Mouse (Mus musculus): ENCODE data around the gene Mtch1.
"Not testable (repeated sequence)": the region's sequence is repeated elsewhere in the genome, so short reads cannot be mapped to it uniquely, and the experiment has no call there.

Gene Mtch1

DNA sequence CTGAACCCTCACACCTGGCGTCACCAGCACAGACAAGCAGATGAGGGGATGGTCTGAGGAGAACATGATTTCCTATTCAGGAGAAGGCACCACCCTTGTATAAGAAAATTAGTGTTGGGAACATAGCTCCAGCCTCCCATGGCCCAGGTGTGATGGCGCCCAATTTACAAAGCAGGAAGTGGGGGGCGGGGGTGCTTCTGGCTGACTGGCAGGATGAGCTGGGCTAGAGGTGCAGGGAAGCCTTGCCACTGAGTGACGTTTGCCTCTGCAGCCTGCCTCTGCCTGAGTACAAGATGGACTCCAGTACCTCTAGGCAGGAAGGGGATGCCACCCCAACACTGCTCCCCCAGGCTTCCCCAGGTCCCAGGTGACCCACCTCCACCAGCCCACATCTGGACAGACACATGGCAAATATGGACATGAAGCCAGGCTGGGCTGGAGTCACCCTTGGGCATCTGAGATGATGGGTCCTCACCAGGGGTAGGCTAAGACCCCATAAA is 15.5 kb downstream of the Mtch1 start:
- DNase-seq (ENCODE audit: low spot score), result no peak

DNA sequence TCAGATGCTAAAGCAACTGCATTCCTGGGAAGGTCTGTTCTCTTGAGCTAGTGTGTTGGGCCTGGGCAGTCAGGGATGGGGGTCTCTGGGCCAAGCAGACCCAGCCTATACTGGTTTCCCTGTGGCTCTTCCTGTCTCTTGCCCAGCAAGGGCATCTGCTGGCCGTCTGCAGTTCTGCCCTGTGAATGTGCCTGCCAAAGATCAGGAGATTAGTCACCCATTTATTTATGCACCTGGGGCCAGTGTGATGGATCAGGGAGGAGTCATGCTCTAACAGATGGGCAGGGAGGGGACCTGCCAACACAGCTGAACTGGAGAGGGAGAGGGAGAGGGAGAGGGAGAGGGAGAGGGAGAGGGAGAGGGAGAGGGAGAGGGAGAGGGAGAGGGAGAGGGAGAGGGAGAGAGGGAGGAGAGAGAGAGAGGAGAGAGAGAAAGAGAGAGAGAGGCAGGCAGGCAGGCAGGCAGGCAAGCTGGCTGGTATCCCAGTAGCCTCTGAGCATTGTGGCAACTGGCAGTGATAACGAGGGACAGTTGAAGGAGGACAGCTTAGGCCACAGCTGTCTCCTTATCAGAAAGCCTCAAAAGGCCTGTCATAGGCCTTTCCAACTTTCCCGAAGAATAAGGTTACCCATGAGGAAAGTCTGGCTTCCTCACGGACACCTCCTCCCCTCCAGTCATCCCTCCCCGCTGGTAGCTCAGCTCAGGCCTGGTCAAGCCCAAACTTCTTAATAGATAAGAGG is 16.9 kb downstream of the Mtch1 start:
- no peak for DNase-seq (ENCODE audit: low spot score)

DNA sequence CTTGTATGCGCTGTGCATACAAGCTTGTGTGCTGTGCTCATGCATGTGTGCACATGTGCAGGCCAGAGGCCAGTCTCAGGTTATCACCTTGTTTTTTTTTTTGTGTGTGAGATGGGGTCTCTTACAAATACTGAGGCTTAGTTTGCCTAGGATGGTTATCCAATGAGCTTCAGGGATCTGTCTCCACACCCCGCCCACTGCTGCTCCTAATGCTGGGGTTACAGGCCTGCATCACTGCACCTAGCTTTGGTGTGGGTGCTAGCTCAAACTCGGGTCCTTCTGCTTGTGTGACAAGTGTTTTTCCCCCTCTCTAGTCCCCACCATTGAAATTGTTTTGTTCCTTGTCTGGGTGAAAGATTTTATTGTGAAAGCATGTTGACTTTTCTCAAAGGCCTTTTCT is 17.5 kb downstream of the Mtch1 start:
- DNase-seq (ENCODE audit: low spot score), result no peak

DNA sequence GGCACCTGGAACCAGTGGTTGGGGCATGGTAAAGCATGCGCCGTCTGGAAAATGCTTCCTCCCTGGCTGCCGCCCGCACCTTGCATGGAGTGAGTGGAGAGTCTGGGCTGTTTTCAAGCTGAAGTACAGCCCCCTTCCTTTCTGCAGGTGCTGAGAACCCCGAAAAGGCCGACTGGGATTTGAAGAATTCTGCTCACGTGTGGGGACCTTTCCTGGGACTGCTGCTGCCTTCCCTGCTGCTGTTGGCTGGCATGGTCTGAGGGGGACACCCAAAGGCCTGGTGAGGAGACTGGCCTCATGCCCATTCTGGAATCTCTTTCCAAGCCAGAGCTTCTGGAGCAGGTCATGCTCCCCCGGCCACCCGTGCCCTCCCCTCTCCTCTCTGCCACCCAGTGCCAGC is 20.0 kb downstream of the Mtch1 start:
- DNase-seq (ENCODE audit: low spot score), result no peak

DNA sequence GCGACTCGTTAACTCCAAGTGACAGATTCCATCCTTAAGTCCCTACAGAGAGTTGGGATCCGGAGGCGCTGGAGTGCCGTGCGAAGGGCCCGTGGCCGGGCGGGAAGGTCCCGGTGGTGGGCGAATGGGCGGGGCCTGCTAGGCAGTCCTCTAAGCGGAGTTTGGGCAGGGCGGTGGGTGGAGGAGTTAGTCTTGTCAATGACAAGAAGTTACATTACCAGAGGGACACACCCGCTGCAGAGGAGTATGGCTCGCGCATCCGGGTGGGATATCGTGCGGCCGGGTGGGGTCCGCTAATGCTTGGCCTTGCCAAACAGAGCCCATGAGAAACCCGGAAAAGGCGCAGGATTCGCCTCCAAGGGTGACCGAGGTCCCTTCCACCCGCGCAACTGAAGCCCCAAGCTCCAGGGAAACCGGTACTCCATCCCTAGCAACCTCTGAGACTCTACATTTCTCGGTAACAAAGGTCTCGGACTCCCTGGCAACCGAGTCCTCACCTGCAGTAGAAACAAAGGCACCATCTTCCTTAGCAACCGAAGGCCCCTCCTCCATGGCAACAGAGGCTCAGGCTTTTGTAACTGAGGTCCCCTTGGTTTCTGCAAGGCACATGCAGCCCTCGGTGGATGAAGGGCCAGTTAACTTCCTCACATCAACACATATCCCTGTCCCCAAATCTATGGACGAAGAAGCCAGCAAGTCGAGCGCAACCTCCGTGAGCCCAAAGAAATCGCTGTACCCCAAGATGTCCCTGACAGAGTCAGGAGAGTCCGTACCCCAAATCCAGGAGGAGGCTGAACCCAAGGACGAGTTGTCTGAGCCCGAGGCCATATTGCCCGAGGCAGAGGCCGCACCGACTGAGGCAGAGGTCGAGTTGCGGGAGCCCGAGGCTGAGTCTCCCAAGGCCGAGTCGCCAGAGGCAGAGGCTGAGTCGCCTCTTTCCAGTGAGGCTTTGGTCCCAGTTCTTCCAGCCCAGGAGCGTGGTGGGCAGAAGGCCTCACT is 20.9 kb downstream of the Mtch1 start:
- no peak for DNase-seq (ENCODE audit: low spot score)

DNA sequence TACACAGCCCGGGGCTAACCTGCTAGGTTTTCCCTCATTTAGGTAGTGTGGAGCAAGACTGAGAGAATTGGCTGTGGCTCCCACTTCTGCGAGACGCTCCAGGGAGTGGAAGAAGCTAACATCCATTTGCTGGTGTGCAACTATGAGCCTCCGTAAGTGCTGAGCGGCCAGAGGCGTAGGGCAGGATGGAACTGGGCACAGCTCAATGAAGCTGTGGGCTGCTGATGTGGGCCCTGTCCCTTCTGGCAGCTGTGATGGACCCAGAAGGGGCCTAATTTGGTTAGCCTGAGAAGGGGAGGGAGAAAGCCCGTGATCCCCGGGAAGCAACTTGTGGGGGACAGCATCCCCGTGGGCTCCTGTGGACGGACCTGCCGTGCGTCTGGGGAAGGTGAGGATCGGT is 21.9 kb downstream of the Mtch1 start:
- DNase-seq (ENCODE audit: low spot score), result no peak

DNA sequence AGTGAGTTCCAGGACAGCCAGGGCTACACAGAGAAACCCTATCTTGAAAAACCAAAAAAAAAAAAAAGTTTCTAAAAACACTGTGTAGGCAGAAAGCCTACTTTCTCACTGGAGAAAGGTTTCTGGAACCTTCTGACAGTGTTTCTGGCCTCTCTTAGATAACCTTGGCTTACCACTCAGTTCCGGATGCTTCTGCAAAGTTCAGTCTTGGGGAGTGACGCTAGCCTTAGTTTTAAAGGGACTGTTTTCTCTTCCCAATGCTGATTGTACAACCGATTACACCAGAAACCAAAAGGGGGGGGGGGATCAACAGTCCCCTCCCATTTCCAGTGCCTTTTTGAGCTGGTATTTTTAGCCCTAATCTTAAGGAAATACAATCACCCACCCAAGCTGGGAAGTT is 24.1 kb downstream of the Mtch1 start:
- DNase-seq (ENCODE audit: low spot score), result no peak

DNA sequence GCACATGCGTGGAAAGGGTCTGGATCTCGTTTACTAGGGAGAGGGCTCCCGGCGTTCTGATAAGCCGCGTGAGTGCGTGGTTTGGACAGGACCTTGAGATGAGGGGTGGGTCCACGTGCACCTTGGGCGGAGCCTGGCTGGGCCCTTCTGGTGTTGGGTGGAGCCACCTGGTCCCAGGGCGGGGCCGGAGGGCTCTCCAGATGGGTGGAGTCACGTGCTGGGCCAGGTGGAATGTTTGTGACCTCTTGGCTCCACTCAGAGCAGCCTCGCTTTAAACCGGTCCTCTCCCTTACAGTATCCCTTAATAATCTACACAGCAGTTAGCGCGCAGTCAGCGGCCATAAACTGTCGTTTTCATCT is 25.2 kb downstream of the Mtch1 start:
- DNase-seq (ENCODE audit: low spot score), result no peak

DNA sequence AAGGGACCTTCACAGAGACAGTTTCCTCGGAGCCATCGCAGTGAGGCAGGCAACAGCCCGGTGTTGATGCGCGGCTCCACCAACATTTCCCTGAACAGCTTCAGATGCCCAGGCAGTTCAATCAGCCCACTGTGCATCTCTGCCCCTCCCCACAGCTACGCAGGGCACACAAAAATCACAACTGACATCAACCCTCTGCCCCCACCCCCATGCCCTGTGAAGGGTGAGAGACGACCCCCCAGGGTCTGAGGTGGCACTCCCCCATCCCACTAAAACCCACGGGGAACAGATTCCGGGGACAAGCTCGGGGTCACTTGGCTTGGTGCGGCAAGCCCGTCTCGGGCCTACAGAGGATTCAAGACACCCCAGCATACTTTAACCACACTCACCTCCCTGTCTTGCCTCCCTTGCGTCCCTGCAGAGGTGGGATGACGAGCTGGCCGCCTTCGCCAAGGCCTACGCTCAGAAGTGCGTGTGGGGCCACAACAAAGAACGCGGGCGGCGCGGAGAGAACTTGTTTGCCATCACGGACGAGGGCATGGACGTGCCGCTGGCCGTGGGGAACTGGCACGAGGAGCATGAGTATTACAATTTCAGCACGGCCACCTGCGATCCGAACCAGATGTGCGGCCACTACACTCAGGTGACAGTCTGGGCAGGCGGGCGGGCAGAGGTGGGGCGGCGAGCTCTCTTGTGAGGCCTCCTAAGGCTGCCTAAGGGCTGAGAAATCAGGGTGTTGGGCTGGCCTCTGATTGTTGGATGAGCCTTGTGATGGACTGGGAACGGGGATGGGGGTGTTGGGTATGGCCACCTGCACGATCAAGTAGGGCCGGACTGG is 25.8 kb downstream of the Mtch1 start:
- DNase-seq (ENCODE audit: low spot score), result no peak

DNA sequence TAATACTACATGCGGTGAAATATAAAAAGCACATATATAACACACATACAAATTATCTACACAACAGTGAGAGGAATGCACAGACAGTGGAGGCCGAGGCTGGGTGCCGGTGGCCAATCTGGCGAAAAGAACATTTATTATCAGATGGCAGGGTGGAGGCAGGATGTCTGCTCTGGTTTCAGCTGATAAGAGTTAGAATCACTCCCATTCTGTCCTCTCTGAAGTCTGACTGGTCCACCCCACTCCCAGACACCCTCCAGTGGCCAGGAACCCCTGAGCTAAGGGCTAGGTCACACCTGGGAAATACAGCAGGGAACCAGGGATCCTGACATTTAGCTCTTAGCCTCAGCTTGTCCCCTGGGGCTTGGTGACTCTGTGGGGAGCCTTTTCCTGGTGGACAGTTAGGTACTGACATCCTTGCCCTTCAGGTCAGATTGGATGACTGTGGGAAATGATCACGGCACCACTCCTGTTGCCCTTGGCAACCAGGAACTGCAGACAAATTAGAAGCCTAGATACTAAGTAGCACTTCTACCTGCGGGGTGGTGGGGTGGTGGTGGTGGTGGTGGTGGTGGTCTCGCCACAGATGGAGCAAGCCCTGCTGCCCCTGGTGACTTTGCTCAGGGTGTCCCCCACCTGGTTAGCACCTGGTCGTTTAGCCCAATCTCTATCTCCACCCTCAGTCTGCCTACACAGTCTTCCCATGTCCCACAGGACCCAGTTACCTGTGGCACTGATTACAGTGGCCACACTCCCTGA is 27.7 kb downstream of the Mtch1 start:
- no peak for DNase-seq (ENCODE audit: low spot score)

DNA sequence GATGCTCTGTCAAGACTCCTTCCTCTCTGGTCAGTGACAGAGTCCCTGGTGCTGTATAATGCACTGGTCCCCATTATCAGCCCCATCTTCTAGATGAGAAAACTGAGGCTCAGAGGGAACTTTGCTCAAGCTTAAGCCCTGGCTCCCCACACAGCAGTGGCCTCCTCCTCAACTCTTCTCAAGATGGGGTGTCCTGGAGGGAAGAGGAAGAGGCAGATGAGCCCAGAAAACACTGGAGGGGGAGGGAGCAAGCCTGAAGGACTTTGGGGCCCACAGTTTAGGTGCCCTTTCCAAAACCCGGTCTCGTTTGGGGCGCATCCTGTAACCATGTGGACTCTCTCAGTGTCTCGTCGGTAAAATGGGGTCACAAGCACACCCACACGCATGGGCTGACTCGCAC is 28.3 kb downstream of the Mtch1 start:
- DNase-seq (ENCODE audit: low spot score), result no peak

DNA sequence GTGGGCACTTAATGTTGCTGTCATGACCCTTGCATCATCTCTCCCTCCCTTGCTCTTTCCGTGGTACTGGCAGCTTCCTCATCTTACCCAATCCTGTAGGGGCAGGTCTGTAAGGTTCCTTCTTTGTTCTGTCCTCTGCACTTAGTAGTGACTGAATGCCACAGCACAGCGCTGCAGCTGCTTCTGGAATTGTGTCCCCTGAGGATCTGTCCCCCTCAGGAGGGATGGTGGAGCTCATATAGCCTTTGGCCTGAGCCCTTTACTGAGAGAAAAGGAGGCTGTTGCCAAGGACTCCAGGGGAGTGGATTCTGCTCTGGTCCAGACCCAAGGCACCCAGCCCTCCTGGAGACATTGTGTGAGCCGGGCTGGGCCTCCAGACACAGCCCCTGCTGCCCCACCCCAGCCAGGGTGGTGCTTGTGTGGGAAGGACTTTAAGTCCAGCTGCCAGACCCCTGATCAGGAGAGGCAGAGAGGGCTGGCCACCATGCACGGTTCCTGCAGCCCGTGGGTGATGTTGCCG is 28.9 kb downstream of the Mtch1 start:
- no peak for DNase-seq (ENCODE audit: low spot score)

DNA sequence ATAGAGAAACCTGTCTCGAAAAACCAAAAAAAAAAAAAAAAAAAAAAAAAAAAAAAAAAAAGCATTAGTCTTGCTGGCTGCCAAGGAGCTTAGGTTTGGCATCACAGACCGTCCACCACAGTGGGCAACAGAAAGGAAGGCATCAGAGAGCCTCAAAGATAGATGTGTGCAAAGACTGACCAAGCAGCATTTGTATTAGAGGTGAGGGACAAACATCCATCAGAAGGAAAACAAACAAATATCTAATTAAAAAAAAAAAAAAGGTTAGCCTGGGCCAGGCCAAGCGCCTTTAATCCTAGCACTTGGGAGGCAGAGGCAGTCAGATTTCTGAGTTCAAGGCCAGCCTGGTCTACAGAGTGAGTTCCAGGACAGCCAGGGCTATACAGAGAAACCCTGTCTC is 30.4 kb downstream of the Mtch1 start, which contains the start of gene Pi16:
Gene Pi16 (plus strand): TSS at position 301 of the 400 bp plus-strand sequence.
- DNase-seq (ENCODE audit: low spot score), result not testable (repeated sequence)

DNA sequence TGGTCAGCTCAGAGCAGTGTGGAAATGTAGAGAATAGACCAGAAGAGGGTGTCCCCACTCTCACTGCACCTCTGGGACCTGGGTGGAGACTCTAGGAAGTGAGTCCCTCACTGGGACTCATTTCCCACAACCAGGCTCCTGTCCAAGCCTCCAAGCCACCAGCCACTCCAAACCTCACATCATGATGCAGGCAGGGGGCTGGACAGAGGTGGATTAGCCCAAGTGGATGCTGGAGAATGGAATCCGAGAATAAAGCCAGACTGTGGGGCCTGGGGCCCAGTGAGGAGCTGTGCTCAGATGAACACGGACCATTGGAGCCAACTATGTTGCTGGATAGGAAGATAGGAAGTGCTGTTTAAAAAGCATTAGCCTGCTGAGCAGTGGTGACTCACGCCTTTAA is 30.8 kb downstream of the Mtch1 start:
- no peak for DNase-seq (ENCODE audit: low spot score)

DNA sequence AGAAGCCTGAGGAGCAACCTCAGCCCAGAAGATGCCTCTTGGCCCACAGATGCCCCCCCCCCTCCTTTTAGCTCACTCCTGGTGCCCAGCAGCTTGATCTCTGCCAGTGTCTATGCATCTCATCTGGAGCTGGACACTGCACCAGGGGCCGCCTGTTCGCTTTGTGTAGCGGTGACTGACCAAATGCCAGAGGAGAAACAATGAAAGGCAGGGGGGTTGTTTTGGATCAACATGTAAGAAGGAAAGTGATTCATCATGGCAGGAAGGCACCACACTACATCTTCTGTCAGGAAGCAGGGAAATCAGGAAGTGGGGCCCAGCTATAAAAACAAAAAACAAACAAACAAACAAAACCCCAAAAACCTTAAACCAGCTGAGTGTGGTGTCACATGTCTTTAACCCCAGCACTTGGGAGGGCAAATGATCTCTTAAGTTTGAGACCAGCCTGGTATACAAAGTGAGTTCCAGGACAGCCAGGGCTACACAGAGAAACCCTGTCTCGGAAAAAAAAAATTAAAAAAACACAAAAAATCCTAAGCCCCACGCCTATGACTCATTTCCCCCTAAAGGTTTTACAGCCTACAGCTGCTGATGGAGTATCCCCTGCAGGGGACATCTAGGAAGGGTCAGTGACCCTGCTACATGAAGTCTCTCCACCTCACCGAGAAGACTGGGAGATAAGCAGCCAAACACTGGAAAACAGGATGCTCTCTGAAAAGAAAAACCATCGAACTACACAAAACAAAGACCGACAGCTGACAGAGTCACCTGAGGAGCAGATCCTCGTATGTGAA is 31.9 kb downstream of the Mtch1 start:
- DNase-seq (ENCODE audit: low spot score), result no peak

DNA sequence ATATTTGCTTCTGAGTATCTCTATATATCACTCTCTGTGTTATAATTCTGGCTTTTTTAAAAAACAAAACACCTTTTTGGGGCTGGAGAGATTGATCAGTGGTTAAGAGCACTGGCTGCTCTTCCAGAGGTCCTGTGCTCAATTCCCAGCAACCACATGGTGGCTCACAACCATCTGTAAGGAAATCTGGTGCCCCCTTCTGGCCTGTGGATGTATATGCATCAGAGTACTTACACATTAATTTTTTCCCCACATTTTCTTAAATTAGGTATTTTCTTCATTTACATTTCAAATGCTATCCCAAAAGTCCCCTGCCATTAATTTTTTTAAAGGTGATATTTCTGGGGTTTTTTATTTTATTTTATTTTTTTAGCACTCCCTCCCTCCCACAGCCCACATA is 34.4 kb downstream of the Mtch1 start:
- no peak for DNase-seq (ENCODE audit: low spot score)

DNA sequence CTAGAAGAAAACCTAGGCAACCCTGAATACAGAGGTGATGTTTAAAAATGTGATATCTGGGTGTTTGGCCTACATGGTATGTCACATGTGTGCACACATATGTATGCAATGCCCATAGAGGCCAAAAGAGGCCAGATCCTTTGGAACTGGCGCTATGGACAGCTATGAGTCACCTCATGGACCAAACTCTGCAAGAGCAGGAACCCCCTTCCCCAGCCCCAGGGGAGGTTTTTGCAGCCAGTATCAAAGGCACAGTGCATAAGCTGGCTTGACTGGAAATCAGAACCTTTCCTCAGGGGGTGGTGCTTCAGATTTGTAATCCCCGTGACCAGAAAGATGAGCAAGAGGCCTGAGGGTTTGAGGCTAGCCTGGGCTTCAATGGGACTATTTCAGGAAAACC is 35.7 kb downstream of the Mtch1 start:
- DNase-seq (ENCODE audit: low spot score), result no peak

DNA sequence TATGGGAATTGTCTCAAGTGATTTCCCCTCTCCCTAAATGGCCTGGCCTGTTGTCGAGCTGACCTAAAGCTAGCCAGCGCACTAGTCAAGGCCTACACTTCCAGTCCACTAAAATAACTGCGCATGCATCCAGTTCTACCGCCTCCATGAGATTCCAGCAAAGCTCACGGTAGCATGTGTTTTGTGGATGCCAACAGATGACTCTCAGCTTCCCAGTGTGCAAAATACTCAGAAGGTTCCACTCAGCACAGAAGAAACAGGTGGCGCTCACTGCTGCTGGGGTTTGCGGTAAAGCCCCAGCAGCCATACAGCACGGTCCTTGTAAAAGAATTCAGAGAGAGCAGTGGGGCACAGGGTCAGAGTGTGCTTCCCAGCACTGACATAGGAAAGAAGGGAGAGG is 36.1 kb downstream of the Mtch1 start:
- no peak for DNase-seq (ENCODE audit: low spot score)

DNA sequence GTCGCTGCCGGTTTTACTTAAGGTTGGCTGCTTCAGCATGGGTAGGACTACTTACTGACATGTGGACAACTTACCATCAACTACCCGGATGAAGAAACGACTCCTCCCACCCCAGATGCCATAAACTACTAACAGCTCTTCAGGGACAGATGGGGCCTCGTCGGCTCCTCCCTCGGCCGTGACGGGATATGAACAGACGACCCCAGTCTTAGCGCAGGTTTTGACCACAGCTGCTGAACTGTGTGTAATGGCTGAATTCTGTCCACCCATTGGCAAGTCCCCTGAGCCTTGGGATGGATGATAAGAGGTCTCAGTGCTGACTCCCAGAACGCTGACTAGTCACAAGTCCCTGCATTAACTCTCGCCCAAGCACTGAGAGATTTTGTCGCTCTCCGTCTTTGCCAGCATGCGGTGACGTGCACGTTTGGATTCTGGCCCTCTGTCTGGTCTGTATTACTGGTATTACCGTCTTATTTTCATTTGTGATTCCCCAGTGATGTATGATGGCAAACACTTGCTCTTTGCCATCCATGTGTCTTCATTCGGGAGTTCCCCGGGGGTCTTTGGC is 37.6 kb downstream of the Mtch1 start:
- no peak for DNase-seq (ENCODE audit: low spot score)

DNA sequence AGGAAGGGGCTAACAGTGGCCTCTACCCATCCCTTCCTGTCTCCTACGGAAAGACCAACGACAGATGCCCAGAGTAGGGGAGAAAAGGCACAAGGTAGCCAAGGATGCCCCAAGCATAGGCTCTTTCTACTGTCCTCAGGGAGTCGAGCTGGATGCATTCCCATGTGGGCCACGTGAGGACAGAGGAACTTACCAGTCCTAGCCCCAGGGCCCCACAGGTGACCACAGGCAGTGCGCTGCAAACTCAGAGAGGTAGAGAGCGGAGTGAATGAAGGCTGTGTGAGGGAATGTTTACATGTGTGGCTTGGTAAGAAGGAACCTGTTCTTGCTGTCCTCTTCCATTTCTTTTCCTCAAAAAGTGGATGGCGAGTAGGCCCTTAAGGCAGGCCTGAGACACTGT is 41.9 kb downstream of the Mtch1 start:
- DNase-seq (ENCODE audit: low spot score), result no peak
